Mouse (Mus musculus) G1E (cell line): ENCODE measurements at regions not wholly inside any gene's neighbourhood (a gene's known extent, or its start where the extent isn't known, plus 50 kb on each side); places are given as distances from the start of the nearest gene placed in this dataset.

Experiments used
- CTCF ChIP-seq: IDR thresholded peaks from 2 replicates; pipeline ENCODE4 v1.5.1; 2012; ENCODE audit warnings: low read depth, low read length, inconsistent platforms, mixed read lengths
- GATA1 ChIP-seq: IDR thresholded peaks from 2 replicates; pipeline ENCODE4 v1.6.1; 2012; ENCODE audit warnings: borderline replicate concordance, low read length, inconsistent platforms, mixed read lengths

DNA sequence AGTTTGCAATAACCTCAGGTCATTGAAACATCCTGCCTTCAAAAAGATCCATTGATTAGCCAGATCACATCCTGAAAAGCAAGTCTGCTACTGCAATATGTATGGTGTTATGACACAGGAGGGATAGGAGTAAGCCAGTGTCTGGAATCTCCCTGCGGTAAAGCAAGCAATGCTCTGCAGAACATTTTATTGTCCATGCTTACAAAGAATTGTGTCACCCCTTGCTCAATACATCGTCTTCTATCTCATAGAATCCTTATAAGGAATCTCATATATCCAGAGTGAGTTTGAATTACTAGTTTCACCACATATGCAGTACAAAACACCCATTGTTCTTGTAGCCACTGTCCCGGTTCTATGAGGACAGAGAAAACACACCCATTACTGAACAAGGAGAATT lies 162.1 kb upstream of the Usp25 start:
- TF ChIP-seq GATA1 = no peak
- TF ChIP-seq CTCF = no peak
